Mouse (Mus musculus) MEL (cell line): ENCODE measurements around the gene Phlda1. TPM values are rescaled to one million over a fixed set of nuclear protein-coding genes. Genes with fewer than 3 reads are reported as not detected.
A peak's percentile ranks its signal among the peaks of the same experiment; 100 is the strongest.

Source experiments
- DNase-seq: peaks from one replicate; pipeline ENCODE4 v3.0.0; 2011; ENCODE audit warnings: low read depth, low spot score
- H3K27ac ChIP-seq: 2 replicates; pipeline ENCODE4 v1.5.1; 2012; ENCODE audit warnings: low read depth, mild to moderate bottlenecking, control low read depth, low read length, moderate library complexity; ENCODE audit not compliant: control insufficient read depth
- H3K27me3 ChIP-seq, 2 experiments: fragments of 150-350 bp in 1 of 2; sonication (generic) in 1 of 2; 2 replicates each; pipeline ENCODE4 v1.6.1; 2012; ENCODE audit warnings: low read length in 2 of 2, mild to moderate bottlenecking in 2 of 2, improper control_type of control experiment in 1 of 2, moderate library complexity in 1 of 2; ENCODE audit not compliant: insufficient read depth in 2 of 2, control insufficient read depth in 1 of 2
- H3K36me3 ChIP-seq, 2 experiments: 2 replicates each; pipeline ENCODE4 v1.6.1; 2012 to 2014; ENCODE audit warnings: low read length in 2 of 2, improper control_type of control experiment in 1 of 2, inconsistent platforms in 1 of 2, mild to moderate bottlenecking in 1 of 2; ENCODE audit not compliant: insufficient read depth in 2 of 2, control insufficient read depth in 1 of 2
- H3K4me1 ChIP-seq, 2 experiments: fragments of 150-350 bp in 1 of 2; sonication (generic) in 1 of 2; 2 replicates each; pipeline ENCODE4 v1.6.1; 2012; ENCODE audit warnings: low read length in 2 of 2, improper control_type of control experiment in 1 of 2, mild to moderate bottlenecking in 1 of 2; ENCODE audit not compliant: insufficient read depth in 2 of 2, control insufficient read depth in 1 of 2
- H3K4me3 ChIP-seq, 2 experiments: fragments of 150-350 bp in 1 of 2; sonication (generic) in 1 of 2; 2 replicates each; pipeline ENCODE4 v1.5.1; 2012; ENCODE audit warnings: low read depth in 2 of 2, low read length in 2 of 2, mild to moderate bottlenecking in 2 of 2, moderate library complexity in 2 of 2, control low read depth in 1 of 2, improper control_type of control experiment in 1 of 2; ENCODE audit not compliant: control insufficient read depth in 1 of 2, insufficient read depth in 1 of 2
- H3K79me2 ChIP-seq: 2 replicates; pipeline ENCODE4 v1.6.1; 2012; ENCODE audit warnings: mild to moderate bottlenecking, low read length, moderate library complexity; ENCODE audit not compliant: control insufficient read depth, poor library complexity, insufficient read depth
- H3K9ac ChIP-seq: 2 replicates; pipeline ENCODE4 v1.6.1; 2012; ENCODE audit warnings: low read depth, mild to moderate bottlenecking, control low read depth, low read length, moderate library complexity; ENCODE audit not compliant: control insufficient read depth, poor library complexity, severe bottlenecking
- H3K9me3 ChIP-seq: fragments of 150-350 bp; sonication (generic); replicated peaks from 2 replicates; pipeline ENCODE4 v1.6.1; 2012; ENCODE audit warnings: mild to moderate bottlenecking, low read length, improper control_type of control experiment, moderate library complexity; ENCODE audit not compliant: insufficient read depth
- BHLHE40 ChIP-seq: IDR thresholded peaks from 2 replicates; pipeline ENCODE4 v1.6.1; 2012; ENCODE audit warnings: low read depth, mild to moderate bottlenecking, inconsistent platforms, low read length, improper control_type of control experiment, borderline replicate concordance
- CHD1 ChIP-seq: IDR thresholded peaks from 2 replicates; pipeline ENCODE4 v1.6.1; 2012; ENCODE audit warnings: low read depth, mild to moderate bottlenecking, inconsistent platforms, low read length, improper control_type of control experiment
- CHD2 ChIP-seq: IDR thresholded peaks from 2 replicates; pipeline ENCODE4 v1.6.1; 2011; ENCODE audit warnings: low read length, improper control_type of control experiment
- CTCF ChIP-seq, 3 experiments: IDR thresholded peaks in 2 of 3; conservative IDR thresholded peaks in 1 of 3; 2 replicates each; pipeline ENCODE4 v1.5.1; 2011 to 2012; ENCODE audit warnings: low read length in 3 of 3, low read depth in 2 of 3, mild to moderate bottlenecking in 2 of 3, improper control_type of control experiment in 1 of 3, inconsistent platforms in 1 of 3, mixed read lengths in 1 of 3, moderate library complexity in 1 of 3; ENCODE audit not compliant: control insufficient read depth in 1 of 3, insufficient read depth in 1 of 3, poor library complexity in 1 of 3, severe bottlenecking in 1 of 3
- E2F4 ChIP-seq: IDR thresholded peaks from 2 replicates; pipeline ENCODE4 v1.6.1; 2011; ENCODE audit warnings: low read depth, low read length, improper control_type of control experiment, borderline replicate concordance
- EP300 ChIP-seq, 2 experiments: IDR thresholded peaks; 2 replicates each; pipeline ENCODE4 v1.6.1; 2011; ENCODE audit warnings: improper control_type of control experiment in 2 of 2, low read length in 2 of 2, low read depth in 1 of 2, mild to moderate bottlenecking in 1 of 2
- ETS1 ChIP-seq: IDR thresholded peaks from 2 replicates; pipeline ENCODE4 v1.6.1; 2012; ENCODE audit warnings: low read depth, mild to moderate bottlenecking, inconsistent platforms, low read length, improper control_type of control experiment, moderate library complexity
- GABPA ChIP-seq: IDR thresholded peaks from 2 replicates; pipeline ENCODE4 v1.6.1; 2012; ENCODE audit warnings: low read depth, mild to moderate bottlenecking, inconsistent platforms, low read length, improper control_type of control experiment, moderate library complexity
- JUND ChIP-seq: IDR thresholded peaks from 2 replicates; pipeline ENCODE4 v1.6.1; 2011; ENCODE audit warnings: low read depth, mild to moderate bottlenecking, improper control_type of control experiment, low read length
- MAX ChIP-seq: IDR thresholded peaks from 2 replicates; pipeline ENCODE4 v1.6.1; 2011; ENCODE audit warnings: low read length, improper control_type of control experiment
- MEF2A ChIP-seq: IDR thresholded peaks from 2 replicates; pipeline ENCODE4 v1.6.1; 2014; ENCODE audit warnings: low read depth, mild to moderate bottlenecking, inconsistent platforms, low read length, improper control_type of control experiment; ENCODE audit not compliant: poor library complexity, insufficient replicate concordance, severe bottlenecking; ENCODE audit errors: extremely low read depth
- MXI1 ChIP-seq: IDR thresholded peaks from 2 replicates; pipeline ENCODE4 v1.6.1; 2011; ENCODE audit warnings: mild to moderate bottlenecking, low read depth, low read length, improper control_type of control experiment
- POLR2AphosphoS2 ChIP-seq: IDR thresholded peaks from 2 replicates; pipeline ENCODE4 v1.6.1; 2011; ENCODE audit warnings: low read length, improper control_type of control experiment
- RAD21 ChIP-seq: IDR thresholded peaks from 2 replicates; pipeline ENCODE4 v1.6.1; 2011; ENCODE audit warnings: mild to moderate bottlenecking, low read depth, low read length, improper control_type of control experiment
- RCOR1 ChIP-seq: IDR thresholded peaks from 2 replicates; pipeline ENCODE4 v1.6.1; 2012; ENCODE audit warnings: low read depth, mild to moderate bottlenecking, inconsistent platforms, low read length, improper control_type of control experiment
- SIN3A ChIP-seq: IDR thresholded peaks from 2 replicates; pipeline ENCODE4 v1.6.1; 2012; ENCODE audit warnings: low read length, improper control_type of control experiment, inconsistent platforms
- SMC3 ChIP-seq: IDR thresholded peaks from 2 replicates; pipeline ENCODE4 v1.6.1; 2011; ENCODE audit warnings: low read depth, low read length, improper control_type of control experiment
- TAL1 ChIP-seq: IDR thresholded peaks from 2 replicates; pipeline ENCODE4 v1.6.1; 2012; ENCODE audit warnings: mild to moderate bottlenecking, inconsistent platforms, low read length, moderate library complexity, mixed read lengths
- TCF12 ChIP-seq: IDR thresholded peaks from 2 replicates; pipeline ENCODE4 v1.6.1; 2014; ENCODE audit warnings: low read depth, mild to moderate bottlenecking, inconsistent platforms, low read length, improper control_type of control experiment, moderate library complexity
- UBTF ChIP-seq: IDR thresholded peaks from 2 replicates; pipeline ENCODE4 v1.6.1; 2012; ENCODE audit warnings: low read depth, mild to moderate bottlenecking, inconsistent platforms, low read length, improper control_type of control experiment, moderate library complexity, borderline replicate concordance; ENCODE audit not compliant: insufficient read depth
- ZC3H11A ChIP-seq: IDR thresholded peaks from 2 replicates; pipeline ENCODE4 v1.6.1; 2012; ENCODE audit warnings: low read depth, mild to moderate bottlenecking, inconsistent platforms, low read length, improper control_type of control experiment
- ZKSCAN1 ChIP-seq: IDR thresholded peaks from 2 replicates; pipeline ENCODE4 v1.6.1; 2012; ENCODE audit warnings: low read depth, mild to moderate bottlenecking, inconsistent platforms, low read length, improper control_type of control experiment, moderate library complexity
- ZMIZ1 ChIP-seq: IDR thresholded peaks from 2 replicates; pipeline ENCODE4 v1.6.1; 2012; ENCODE audit warnings: low read depth, mild to moderate bottlenecking, inconsistent platforms, low read length, improper control_type of control experiment, moderate library complexity
- ZNF384 ChIP-seq: IDR thresholded peaks from 2 replicates; pipeline ENCODE4 v1.6.1; 2012; ENCODE audit warnings: low read depth, mild to moderate bottlenecking, inconsistent platforms, low read length, improper control_type of control experiment
- polyA plus RNA-seq, 2 experiments: library from polyadenylated mRNA; stranded (reverse) in 1 of 2; unstranded in 1 of 2; fragments of >175 nt in 1 of 2; fragments of >200 nt in 1 of 2; gene quantifications; 2 replicates each; pipeline versions ENCODE4 v1.2.1 to v1.2.4; 2012; ENCODE audit warnings: low replicate concordance in 2 of 2, low read depth in 1 of 2; ENCODE audit not compliant: insufficient read length in 2 of 2, insufficient read depth in 1 of 2, missing spikeins in 1 of 2
- total RNA-seq: library from RNA; depleted of rRNA; stranded (reverse); fragments of 300-350 nt; gene quantifications from 2 replicates; pipeline ENCODE4 v1.2.3, GENCODE M21; 2012

Phlda1 gene
- total and polyA plus RNA-seq, 3 experiments, result 0.27 to 3.4 TPM; not detected in 1

GRCm38 (mm10) chr10:111495888-111496287, 10.2 kb upstream of the Phlda1 start:
- peak; percentile 14 for DNase-seq
- Histone ChIP-seq H3K79me2 (no peaks in the 10 kb centered on the region; the same call in 1 of the 2 replicates), H3K9me3 (no peaks in the 10 kb centered on the region), H3K4me3 (no peak overlapping the region), H3K27ac (no peak overlapping the region), H3K27me3 (no peaks in the 10 kb centered on the region), H3K36me3 (peaks cover 3 to 28% of the 10 kb centered on the region in 2 experiments), H3K9ac (no peak overlapping the region), H3K4me1 (no peaks in the 10 kb centered on the region)
- TF ChIP-seq MEF2A, result no peak
- no peak for TF ChIP-seq CHD2
- no peak for TF ChIP-seq E2F4
- TF ChIP-seq UBTF, result no peak
- TF ChIP-seq CHD1, result no peak
- TF ChIP-seq ETS1, result no peak
- TF ChIP-seq ZKSCAN1, result no peak
- no peak for TF ChIP-seq MAX
- no peak for TF ChIP-seq SIN3A
- no peak for TF ChIP-seq TAL1
- TF ChIP-seq JUND, result no peak
- TF ChIP-seq RAD21, result no peak
- TF ChIP-seq MXI1, result no peak

GRCm38 (mm10) chr10:111499892-111500291, 6.2 kb upstream of the Phlda1 start:
- Histone ChIP-seq H3K27me3 (no peaks in the 10 kb centered on the region), H3K79me2 (no peaks in the 10 kb centered on the region), H3K9ac (no peak overlapping the region), H3K36me3 (peaks cover 0 to 8% of the 10 kb centered on the region in 2 experiments; a peak in 3 of 4 replicates), H3K27ac (no peak overlapping the region), H3K4me3 (no peak overlapping the region), H3K4me1 (no peaks in the 10 kb centered on the region), H3K9me3 (no peaks in the 10 kb centered on the region)
- TF ChIP-seq POLR2AphosphoS2, result peak; percentile 67
- no peak for TF ChIP-seq CHD1
- no peak for DNase-seq

- Histone ChIP-seq H3K27me3 (no peaks in the 10 kb centered on the region), H3K4me1 (no peaks in the 10 kb centered on the region), H3K36me3 (peaks cover 0 to 4% of the 10 kb centered on the region in 2 experiments; a peak in 2 of 4 replicates), H3K27ac (no peak overlapping the region), H3K9ac (no peak overlapping the region), H3K79me2 (no peaks in the 10 kb centered on the region; the same call in 1 of the 2 replicates), H3K9me3 (no peaks in the 10 kb centered on the region), H3K4me3 (no peak overlapping the region)
- peak; percentile 85 for DNase-seq
- TF ChIP-seq CTCF (IDR thresholded peaks at IDR 0.05 in 2 of 3, conservative IDR thresholded peaks at IDR 0.05 in 1 of 3; ENCODE audit: control insufficient read depth in 1 of 3, insufficient read depth in 1 of 3, low read depth in 2 of 3, low read length in 3 of 3, poor library complexity in 1 of 3, severe bottlenecking in 1 of 3) (peak; percentile 74 to 92 (median 88)), TCF12 (no peak), RCOR1 (peak; percentile 22; the same call in 1 of the 2 replicates), RAD21 (peak; percentile 97), BHLHE40 (0 out of 2 replicates have a peak, but pooled peaks have one; percentile 20), TAL1 (no peak), ZC3H11A (peak; percentile 97), SMC3 (peak; percentile 96), ZNF384 (peak; percentile 43; the same call in 1 of the 2 replicates), EP300 (IDR thresholded peaks at IDR 0.05; ENCODE audit: low read depth in 1 of 2, low read length in 2 of 2) (no peak), GABPA (no peak), ZMIZ1 (no peak; the same call in 1 of the 2 replicates)
Measured at GRCm38 (mm10) chr10:111503071-111503470, 3.0 kb upstream of the Phlda1 start.
